Mouse (Mus musculus): ENCODE measurements around the gene Gm11937. TPM values are rescaled to one million over a fixed set of nuclear protein-coding genes. Genes with fewer than 3 reads are reported as not detected.

Gene Gm11937
- total RNA-seq, 2 experiments from 2014 or later, result not detected

GRCm38 (mm10) chr11:99585096-99585495 is 24.9 kb downstream of the Gm11937 start:
- intact Hi-C loops (cut with DNase I), result no loop called here
- no peak for DNase-seq (ENCODE audit: low spot score in 2 of 2)

- no peak for DNase-seq (ENCODE audit: low spot score in 2 of 2)
- intact Hi-C loops (cut with DNase I), result no loop called here
Measured at GRCm38 (mm10) chr11:99583245-99583704, 26.7 kb downstream of the Gm11937 start, which contains the start of gene Krtap1-4. Gene Krtap1-4 (minus strand): TSS chr11:99583654.

GRCm38 (mm10) chr11:99581564-99581963 is 28.4 kb downstream of the Gm11937 start:
- intact Hi-C loops (cut with DNase I), result no loop called here
- no peak for DNase-seq (ENCODE audit: low spot score in 2 of 2)

- intact Hi-C loops (cut with DNase I), result no loop called here
- no peak for DNase-seq (ENCODE audit: low spot score in 2 of 2)
Measured at GRCm38 (mm10) chr11:99581051-99581450, 28.9 kb downstream of the Gm11937 start.

- no peak for DNase-seq (ENCODE audit: low spot score in 2 of 2)
- intact Hi-C loops (cut with DNase I), result no loop called here
Measured at GRCm38 (mm10) chr11:99580636-99581035, 29.4 kb downstream of the Gm11937 start, which contains the start of gene Krtap1-5. Gene Krtap1-5 (minus strand): TSS chr11:99581016.

GRCm38 (mm10) chr11:99574106-99574505 is 35.9 kb downstream of the Gm11937 start:
- DNase-seq (ENCODE audit: low spot score in 2 of 2), result peak; percentile 53 to 55
- intact Hi-C loops (cut with DNase I), result loop anchor here (2.0 to 10.0 kb wide), 3 partner anchors 109 to 721 kb away; partner anchors contain the start of gene Krt10

GRCm38 (mm10) chr11:99573164-99573563 is 36.8 kb downstream of the Gm11937 start:
- DNase-seq (ENCODE audit: low spot score in 2 of 2), result no peak
- intact Hi-C loops (cut with DNase I), result loop anchor here (10.0 kb wide), 2 partner anchors 188 to 722 kb away; partner anchors contain the start of gene Krt10

- DNase-seq (ENCODE audit: low spot score in 2 of 2), result no peak
- intact Hi-C loops (cut with DNase I), result no loop called here
Measured at GRCm38 (mm10) chr11:99566530-99566929, 43.5 kb downstream of the Gm11937 start, which contains the start of gene Krtap3-1. Gene Krtap3-1 (minus strand): TSS chr11:99566630.

- DNase-seq (ENCODE audit: low spot score in 2 of 2), result no peak
- intact Hi-C loops (cut with DNase I), result no loop called here
Measured at GRCm38 (mm10) chr11:99562580-99562979, 47.4 kb downstream of the Gm11937 start.

Other genes starting within 250 kb of the Gm11937 start
- gene Krt28, start 235.3 kb downstream of the Gm11937 start, total RNA-seq (2021), result not detected
- gene Krt10, start 220.8 kb downstream of the Gm11937 start, total RNA-seq (2021), result 10 to 100 TPM in 1 of 2 experiments, 1 to 10 TPM in 1; 9.7 to 12.4 TPM
- 10 to 100 TPM in 1 of 2 experiments, 1 to 10 TPM in 1; 9.4 to 13.4 TPM for gene Krt12, start 187.9 kb downstream of the Gm11937 start, total RNA-seq (2021)
- gene Krt20, start 172.0 kb downstream of the Gm11937 start, total RNA-seq (2021), result not detected
- not detected for gene Krt23, start 117.1 kb downstream of the Gm11937 start, total RNA-seq (2021)
- gene Krt39, start 88.9 kb downstream of the Gm11937 start, total RNA-seq (2021), result not detected
- not detected for gene Krt40, start 67.0 kb downstream of the Gm11937 start, total RNA-seq (2021)
- gene Krtap3-3, start 59.3 kb downstream of the Gm11937 start, total RNA-seq (2021), result not detected
- not detected for gene Krtap3-2, start 53.3 kb downstream of the Gm11937 start, total RNA-seq (2021)
- gene Gm11939, start 50.7 kb downstream of the Gm11937 start, total RNA-seq (2021), result not detected
- gene Krtap3-1, start 43.6 kb downstream of the Gm11937 start, total RNA-seq (2021), result not detected
- gene Krtap1-5, start 29.2 kb downstream of the Gm11937 start, total RNA-seq (2021), result not detected
- not detected for gene Krtap1-4, start 26.5 kb downstream of the Gm11937 start, total RNA-seq (2021)
- gene Krtap1-3, start 18.9 kb downstream of the Gm11937 start, total RNA-seq (2021), result not detected
- gene Krtap9-3, start 12.1 kb downstream of the Gm11937 start, total RNA-seq (2021), result not detected
- gene Gm11938, start 6.9 kb downstream of the Gm11937 start, total RNA-seq (2021), result not detected
- not detected for gene Krtap2-4, start 4.7 kb upstream of the Gm11937 start, total RNA-seq (2021)
- not detected for gene Gm11562, start 10.2 kb upstream of the Gm11937 start, total RNA-seq (2021)
- not detected for gene Krtap4-1, start 18.0 kb upstream of the Gm11937 start, total RNA-seq (2021)
- gene Krtap4-2, start 24.9 kb upstream of the Gm11937 start, total RNA-seq (2021), result not detected
- gene Krtap4-7, start 33.9 kb upstream of the Gm11937 start, total RNA-seq (2021), result not detected
- gene Gm11555, start 40.0 kb upstream of the Gm11937 start, total RNA-seq (2021), result not detected
- not detected for gene Gm11563, start 48.8 kb upstream of the Gm11937 start, total RNA-seq (2021)
- gene Krtap4-6, start 55.8 kb upstream of the Gm11937 start, total RNA-seq (2021), result not detected
- gene Gm14190, start 80.6 kb upstream of the Gm11937 start, total RNA-seq (2021), result not detected
- not detected for gene Gm14180, start 124.1 kb upstream of the Gm11937 start, total RNA-seq (2021)
- not detected for gene Gm11595, start 162.7 kb upstream of the Gm11937 start, total RNA-seq (2021)
- not detected for gene Krtap4-8, start 170.5 kb upstream of the Gm11937 start, total RNA-seq (2021)
- gene Krtap4-9, start 175.0 kb upstream of the Gm11937 start, total RNA-seq (2021), result not detected
- not detected for gene Gm11596, start 183.3 kb upstream of the Gm11937 start, total RNA-seq (2021)
- not detected for gene Gm11569, start 188.7 kb upstream of the Gm11937 start, total RNA-seq (2021)
- not detected for gene Gm11554, start 194.3 kb upstream of the Gm11937 start, total RNA-seq (2021)
- not detected for gene Krtap4-13, start 199.7 kb upstream of the Gm11937 start, total RNA-seq (2021)
- gene Gm11564, start 205.5 kb upstream of the Gm11937 start, total RNA-seq (2021), result not detected
- not detected for gene 2300003K06Rik, start 227.9 kb upstream of the Gm11937 start, total RNA-seq (2021)
- not detected for gene Krtap4-16, start 241.4 kb upstream of the Gm11937 start, total RNA-seq (2021)
- not detected for gene Gm11568, start 247.7 kb upstream of the Gm11937 start, total RNA-seq (2021)

Data from left cerebral cortex, postnatal 36 days (tissue).